Mouse (Mus musculus): ENCODE results near the gene Rps8. TPM values are rescaled to one million over a fixed set of nuclear protein-coding genes. Genes with fewer than 3 reads are reported as not detected.
A peak's percentile ranks its signal among the peaks of the same experiment; 100 is the strongest.

The Rps8 gene
- polyA plus RNA-seq, 1 experiment: 3,907 TPM

DNA sequence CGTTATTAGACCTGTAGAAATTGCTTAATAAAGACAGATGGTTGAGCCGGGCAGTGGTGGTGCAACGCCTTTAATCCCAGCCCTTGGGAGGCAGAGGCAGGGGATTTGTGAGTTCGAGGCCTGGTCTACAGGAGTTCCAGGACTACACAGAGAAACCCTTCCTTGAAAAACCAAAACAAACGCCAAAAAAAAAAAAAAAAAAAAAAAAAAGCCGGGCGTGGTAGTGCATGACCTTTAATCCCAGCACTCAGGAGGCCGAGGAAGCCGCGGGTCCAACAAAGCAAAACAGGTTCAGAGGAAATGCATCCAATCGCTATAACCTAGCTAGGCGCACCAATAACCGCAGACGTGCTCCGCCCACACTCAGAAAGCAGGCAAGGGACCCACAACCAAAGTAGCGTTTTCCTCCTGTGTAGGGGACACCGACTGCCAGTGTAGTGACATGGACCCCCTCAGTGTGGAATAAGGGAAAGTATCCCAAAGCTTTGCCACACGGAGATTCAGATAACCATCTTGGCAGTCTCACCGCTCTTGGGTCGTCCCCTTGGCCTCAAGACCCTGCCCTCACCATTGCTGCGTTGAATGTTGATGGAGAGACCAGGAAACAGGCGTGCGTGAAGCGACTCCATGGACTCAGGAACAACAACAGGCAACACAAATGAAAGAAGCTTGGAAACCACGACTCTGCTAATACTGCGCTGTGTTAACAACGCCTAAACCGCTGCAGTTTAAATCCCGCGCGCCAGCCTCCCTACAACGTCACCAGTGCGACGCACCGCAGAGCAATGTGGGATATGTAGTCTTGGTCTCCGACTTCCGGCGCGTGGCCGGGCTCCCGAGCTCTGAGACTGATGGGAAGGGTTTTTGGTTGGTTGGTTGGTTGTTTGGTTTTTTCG is 26.1 kb upstream of the Rps8 start, which contains the start of gene Kif2c:
TSS of gene Kif2c (minus strand) at position 777 of the 896 bp plus-strand sequence.
- peak within 1 kb of the TSS; percentile 66 for H3K4me3 ChIP-seq
- no peak within 1 kb of the TSS for H3ac ChIP-seq (ENCODE audit: control insufficient read depth, insufficient read length)
- H3K79me2 ChIP-seq (ENCODE audit: control insufficient read depth, insufficient read depth): peaks cover 24% of the 10 kb centered on the region
- H3K27me3 ChIP-seq (ENCODE audit: control insufficient read depth, insufficient read depth, insufficient read length): no peaks in the 10 kb centered on the region
- TF ChIP-seq MAX (IDR thresholded peaks at IDR 0.05; ENCODE audit: low read depth) (no peak), REST (IDR thresholded peaks at IDR 0.05; ENCODE audit: insufficient read depth, insufficient read length) (no peak), SRF (IDR thresholded peaks at IDR 0.05; ENCODE audit: control insufficient read depth, insufficient read length, low read depth) (peak; percentile 91), POLR2AphosphoS2 (IDR thresholded peaks at IDR 0.05; ENCODE audit: insufficient read length, low read depth) (peak; percentile 56), USF1 (IDR thresholded peaks at IDR 0.05; ENCODE audit: low read depth) (peak; percentile 15), E2F4 (IDR thresholded peaks at IDR 0.05; ENCODE audit: insufficient read depth) (peak; percentile 100), MYOD1 (IDR thresholded peaks at IDR 0.05; ENCODE audit: control insufficient read depth in 1 of 3, insufficient read length in 2 of 3, low read depth in 2 of 3) (no peak), POLR2A (IDR thresholded peaks at IDR 0.05; ENCODE audit: insufficient read length, low read depth) (peak; percentile 54), CEBPB (IDR thresholded peaks at IDR 0.05; ENCODE audit: insufficient read depth, poor library complexity, severe bottlenecking) (no peak)
- peak within 1 kb of the TSS; percentile 77 for H3K4me2 ChIP-seq (ENCODE audit: low read depth)
- peaks cover 4% of the 10 kb centered on the region for H3K36me3 ChIP-seq (ENCODE audit: control insufficient read depth, insufficient read depth)

GRCm38 (mm10) chr4:117169936-117170335 is 13.9 kb upstream of the Rps8 start:
- no peaks in the 10 kb centered on the region for H3K79me2 ChIP-seq (ENCODE audit: control insufficient read depth, insufficient read depth)
- TF ChIP-seq USF1 (IDR thresholded peaks at IDR 0.05; ENCODE audit: low read depth) (no peak), SRF (IDR thresholded peaks at IDR 0.05; ENCODE audit: control insufficient read depth, insufficient read length, low read depth) (no peak), MYOD1 (IDR thresholded peaks at IDR 0.05; ENCODE audit: control insufficient read depth in 1 of 3, insufficient read length in 2 of 3, low read depth in 2 of 3) (no peak), TCF3 (IDR thresholded peaks at IDR 0.05; ENCODE audit: insufficient read length, low read depth) (no peak), REST (IDR thresholded peaks at IDR 0.05; ENCODE audit: insufficient read depth, insufficient read length) (no peak), MYOG (IDR thresholded peaks at IDR 0.05; ENCODE audit: control insufficient read depth in 1 of 3, insufficient read depth in 1 of 3, insufficient read length in 2 of 3, low read depth in 2 of 3) (no peak), E2F4 (IDR thresholded peaks at IDR 0.05; ENCODE audit: insufficient read depth) (no peak), TCF12 (IDR thresholded peaks at IDR 0.05; ENCODE audit: insufficient read depth, poor library complexity, severe bottlenecking) (no peak), MAX (IDR thresholded peaks at IDR 0.05; ENCODE audit: low read depth) (no peak)
- H3K4me3 ChIP-seq: no peak overlapping the region
- peaks cover 42% of the 10 kb centered on the region for H3K36me3 ChIP-seq (ENCODE audit: control insufficient read depth, insufficient read depth)
- no peak overlapping the region for H3K4me2 ChIP-seq (ENCODE audit: low read depth)
- no peaks in the 10 kb centered on the region for H3K27me3 ChIP-seq (ENCODE audit: control insufficient read depth, insufficient read depth, insufficient read length)
- no peak overlapping the region for H3ac ChIP-seq (ENCODE audit: control insufficient read depth, insufficient read length)

GRCm38 (mm10) chr4:117161183-117161582 is 5.1 kb upstream of the Rps8 start:
- Histone ChIP-seq H3ac (ENCODE audit: control insufficient read depth, insufficient read length) (no peak overlapping the region), H3K36me3 (ENCODE audit: control insufficient read depth, insufficient read depth) (peaks cover 12% of the 10 kb centered on the region), H3K4me3 (no peak overlapping the region), H3K4me2 (ENCODE audit: low read depth) (no peak overlapping the region), H3K27me3 (ENCODE audit: control insufficient read depth, insufficient read depth, insufficient read length) (no peaks in the 10 kb centered on the region), H3K79me2 (ENCODE audit: control insufficient read depth, insufficient read depth) (no peaks in the 10 kb centered on the region)
- TF ChIP-seq TCF3 (IDR thresholded peaks at IDR 0.05; ENCODE audit: insufficient read length, low read depth): no peak
- TF ChIP-seq POLR2A (IDR thresholded peaks at IDR 0.05; ENCODE audit: insufficient read length, low read depth): no peak
- TF ChIP-seq CEBPB (IDR thresholded peaks at IDR 0.05; ENCODE audit: insufficient read depth, poor library complexity, severe bottlenecking): no peak
- no peak for TF ChIP-seq MYOD1 (IDR thresholded peaks at IDR 0.05; ENCODE audit: control insufficient read depth in 1 of 3, insufficient read length in 2 of 3, low read depth in 2 of 3)

- TF ChIP-seq SRF (IDR thresholded peaks at IDR 0.05; ENCODE audit: control insufficient read depth, insufficient read length, low read depth) (no peak), POLR2A (IDR thresholded peaks at IDR 0.05; ENCODE audit: insufficient read length, low read depth) (no peak), CEBPB (IDR thresholded peaks at IDR 0.05; ENCODE audit: insufficient read depth, poor library complexity, severe bottlenecking) (no peak), MYOD1 (IDR thresholded peaks at IDR 0.05; ENCODE audit: control insufficient read depth in 1 of 3, insufficient read length in 2 of 3, low read depth in 2 of 3) (no peak), MYOG (IDR thresholded peaks at IDR 0.05; ENCODE audit: control insufficient read depth in 1 of 3, insufficient read depth in 1 of 3, insufficient read length in 2 of 3, low read depth in 2 of 3) (no peak), TCF12 (IDR thresholded peaks at IDR 0.05; ENCODE audit: insufficient read depth, poor library complexity, severe bottlenecking) (no peak), REST (IDR thresholded peaks at IDR 0.05; ENCODE audit: insufficient read depth, insufficient read length) (no peak), POLR2AphosphoS2 (IDR thresholded peaks at IDR 0.05; ENCODE audit: insufficient read length, low read depth) (no peak), USF1 (IDR thresholded peaks at IDR 0.05; ENCODE audit: low read depth) (no peak), E2F4 (IDR thresholded peaks at IDR 0.05; ENCODE audit: insufficient read depth) (no peak), TCF3 (IDR thresholded peaks at IDR 0.05; ENCODE audit: insufficient read length, low read depth) (no peak), MAX (IDR thresholded peaks at IDR 0.05; ENCODE audit: low read depth) (no peak)
- peaks cover 8% of the 10 kb centered on the region for H3K36me3 ChIP-seq (ENCODE audit: control insufficient read depth, insufficient read depth)
Measured at GRCm38 (mm10) chr4:117159666-117160065, 3.6 kb upstream of the Rps8 start.

More at GRCm38 (mm10) chr4:117159666-117160065, 3.6 kb upstream of the Rps8 start:
- Histone ChIP-seq H3ac (ENCODE audit: control insufficient read depth, insufficient read length) (no peak overlapping the region), H3K27me3 (ENCODE audit: control insufficient read depth, insufficient read depth, insufficient read length) (no peaks in the 10 kb centered on the region), H3K4me3 (no peak overlapping the region), H3K4me2 (ENCODE audit: low read depth) (no peak overlapping the region), H3K79me2 (ENCODE audit: control insufficient read depth, insufficient read depth) (peaks cover 12% of the 10 kb centered on the region)
